Mouse (Mus musculus) kidney, adult 2 months (tissue): ENCODE results near the gene Cbx1.

ENCODE experiments used
- CTCF ChIP-seq: fragments of 200-500 bp; conservative IDR thresholded peaks from 2 replicates; pipeline ENCODE4 v1.5.1; 2011; ENCODE audit warnings: low read depth, mild to moderate bottlenecking, control low read depth, low read length, moderate library complexity, mixed read lengths; ENCODE audit not compliant: insufficient read depth, insufficient read length
- POLR2A ChIP-seq: fragments of 200-500 bp; IDR thresholded peaks from one replicate; pipeline ENCODE4 v1.6.1; 2011; ENCODE audit warnings: low read depth, low read length, control low read depth

DNA sequence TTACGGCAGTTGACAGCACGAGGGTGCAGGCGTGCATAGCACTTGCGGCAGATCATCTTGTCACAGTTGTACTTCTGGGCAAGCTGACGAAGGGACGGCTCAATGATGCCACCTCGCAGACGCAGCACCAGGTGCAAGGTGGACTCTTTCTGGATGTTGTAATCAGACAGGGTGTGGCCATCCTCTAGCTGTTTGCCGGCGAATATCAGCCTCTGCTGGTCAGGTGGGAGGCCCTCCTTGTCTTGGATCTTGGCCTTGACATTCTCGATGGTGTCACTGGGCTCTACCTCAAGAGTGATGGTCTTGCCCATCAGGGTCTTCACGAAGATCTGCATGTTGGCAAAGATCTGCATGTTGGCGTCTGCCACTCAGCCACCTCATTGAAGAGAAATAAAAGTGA lies 6.6 kb downstream of the Cbx1 start:
- no peak for TF ChIP-seq CTCF
- no peak for TF ChIP-seq POLR2A
